Mouse (Mus musculus): ENCODE data around the gene Maf. TPM values are rescaled to one million over a fixed set of nuclear protein-coding genes. Genes with fewer than 3 reads are reported as not detected.
A peak's percentile ranks its signal among the peaks of the same experiment; 100 is the strongest.

The Maf gene
- polyA plus RNA-seq, 1 experiment from 2014 or later: 11.5 TPM

- Histone ChIP-seq H3K27ac (peak overlapping the region; percentile 27; the same call in 1 of the 2 replicates), H3K4me3 (replicated peaks) (no peak overlapping the region), H3K36me3 (no peaks in the 10 kb centered on the region), H3K9ac (no peak overlapping the region), H3K27me3 (replicated peaks) (no peaks in the 10 kb centered on the region), H3K4me1 (replicated peaks) (no peaks in the 10 kb centered on the region), H3K4me2 (replicated peaks) (no peak overlapping the region), H3K9me3 (no peaks in the 10 kb centered on the region)
- WGBS: 45% methylated on average over 5 of the region's 5 CpGs
- ATAC-seq: no peak
Observed at GRCm38 (mm10) chr8:115699151-115699550, 8.4 kb downstream of the Maf start.

GRCm38 (mm10) chr8:115697410-115697809, 10.2 kb downstream of the Maf start:
- Histone ChIP-seq H3K27me3 (replicated peaks) (no peaks in the 10 kb centered on the region), H3K4me3 (replicated peaks) (no peak overlapping the region), H3K9me3 (no peaks in the 10 kb centered on the region), H3K27ac (no peak overlapping the region), H3K36me3 (no peaks in the 10 kb centered on the region), H3K4me1 (replicated peaks) (no peaks in the 10 kb centered on the region), H3K9ac (no peak overlapping the region), H3K4me2 (replicated peaks) (no peak overlapping the region)
- WGBS: 44% methylated on average over 3 of the region's 3 CpGs
- no peak for ATAC-seq

- Histone ChIP-seq H3K4me1 (replicated peaks) (no peaks in the 10 kb centered on the region), H3K4me2 (replicated peaks) (no peak overlapping the region), H3K27ac (no peak overlapping the region), H3K9me3 (no peaks in the 10 kb centered on the region), H3K36me3 (no peaks in the 10 kb centered on the region), H3K27me3 (replicated peaks) (no peaks in the 10 kb centered on the region), H3K9ac (no peak overlapping the region), H3K4me3 (replicated peaks) (no peak overlapping the region)
- ATAC-seq: no peak
- 83% methylated on average over 4 of the region's 4 CpGs for WGBS
Observed at GRCm38 (mm10) chr8:115696661-115697060, 10.9 kb downstream of the Maf start.

- Histone ChIP-seq H3K4me3 (replicated peaks) (no peak overlapping the region), H3K27ac (no peak overlapping the region), H3K27me3 (replicated peaks) (no peaks in the 10 kb centered on the region), H3K36me3 (no peaks in the 10 kb centered on the region), H3K9me3 (no peaks in the 10 kb centered on the region), H3K9ac (no peak overlapping the region), H3K4me2 (replicated peaks) (no peak overlapping the region), H3K4me1 (replicated peaks) (no peaks in the 10 kb centered on the region)
- no peak for ATAC-seq
- WGBS: 73% methylated on average over 9 of the region's 9 CpGs
Observed at GRCm38 (mm10) chr8:115687349-115687748, 20.2 kb downstream of the Maf start.

GRCm38 (mm10) chr8:115683309-115683708, 24.3 kb downstream of the Maf start:
- Histone ChIP-seq H3K27me3 (replicated peaks) (no peaks in the 10 kb centered on the region), H3K4me3 (replicated peaks) (no peak overlapping the region), H3K4me1 (replicated peaks) (no peaks in the 10 kb centered on the region), H3K36me3 (no peaks in the 10 kb centered on the region), H3K4me2 (replicated peaks) (no peak overlapping the region), H3K27ac (no peak overlapping the region), H3K9me3 (no peaks in the 10 kb centered on the region), H3K9ac (no peak overlapping the region)
- no peak for ATAC-seq
- 59% methylated on average over 7 of the region's 7 CpGs for WGBS

GRCm38 (mm10) chr8:115679539-115679938, 28.1 kb downstream of the Maf start:
- no peak overlapping the region for H3K4me3 ChIP-seq (replicated peaks)
- ATAC-seq: no peak
- H3K4me2 ChIP-seq (replicated peaks): no peak overlapping the region
- no peak overlapping the region for H3K27ac ChIP-seq
- no peaks in the 10 kb centered on the region for H3K27me3 ChIP-seq (replicated peaks)
- WGBS: 79% methylated on average over 7 of the region's 7 CpGs
- H3K9ac ChIP-seq: no peak overlapping the region
- H3K4me1 ChIP-seq (replicated peaks): no peaks in the 10 kb centered on the region
- no peaks in the 10 kb centered on the region for H3K36me3 ChIP-seq
- no peaks in the 10 kb centered on the region for H3K9me3 ChIP-seq

- WGBS: 93% methylated on average over 2 of the region's 2 CpGs
- Histone ChIP-seq H3K27ac (no peak overlapping the region), H3K4me3 (replicated peaks) (no peak overlapping the region), H3K9me3 (no peaks in the 10 kb centered on the region), H3K27me3 (replicated peaks) (no peaks in the 10 kb centered on the region), H3K4me2 (replicated peaks) (no peak overlapping the region), H3K4me1 (replicated peaks) (no peaks in the 10 kb centered on the region), H3K9ac (no peak overlapping the region), H3K36me3 (no peaks in the 10 kb centered on the region)
- ATAC-seq: no peak
Observed at GRCm38 (mm10) chr8:115664866-115665265, 42.7 kb downstream of the Maf start.

- Histone ChIP-seq H3K9ac (no peak overlapping the region), H3K27ac (no peak overlapping the region), H3K4me2 (replicated peaks) (no peak overlapping the region), H3K4me3 (replicated peaks) (no peak overlapping the region), H3K36me3 (no peaks in the 10 kb centered on the region), H3K4me1 (replicated peaks) (no peaks in the 10 kb centered on the region), H3K9me3 (no peaks in the 10 kb centered on the region), H3K27me3 (replicated peaks) (no peaks in the 10 kb centered on the region)
- no peak for ATAC-seq
- 54% methylated on average over 3 of the region's 3 CpGs for WGBS
Observed at GRCm38 (mm10) chr8:115650110-115650521, 57.5 kb downstream of the Maf start.

GRCm38 (mm10) chr8:115645139-115645538, 62.5 kb downstream of the Maf start:
- H3K27me3 ChIP-seq (replicated peaks): no peaks in the 10 kb centered on the region
- H3K4me1 ChIP-seq (replicated peaks): no peaks in the 10 kb centered on the region
- WGBS: 77% methylated on average over 1 of the region's 1 CpGs
- no peaks in the 10 kb centered on the region for H3K9me3 ChIP-seq
- ATAC-seq: no peak
- no peak overlapping the region for H3K4me3 ChIP-seq (replicated peaks)
- no peak overlapping the region for H3K27ac ChIP-seq
- H3K36me3 ChIP-seq: no peaks in the 10 kb centered on the region
- H3K9ac ChIP-seq: no peak overlapping the region
- H3K4me2 ChIP-seq (replicated peaks): no peak overlapping the region

GRCm38 (mm10) chr8:115641936-115642335, 65.7 kb downstream of the Maf start:
- Histone ChIP-seq H3K9me3 (no peaks in the 10 kb centered on the region), H3K27ac (no peak overlapping the region), H3K9ac (no peak overlapping the region), H3K27me3 (replicated peaks) (no peaks in the 10 kb centered on the region), H3K4me2 (replicated peaks) (no peak overlapping the region), H3K4me3 (replicated peaks) (no peak overlapping the region), H3K4me1 (replicated peaks) (no peaks in the 10 kb centered on the region), H3K36me3 (no peaks in the 10 kb centered on the region)
- 93% methylated on average over 5 of the region's 5 CpGs for WGBS
- no peak for ATAC-seq

GRCm38 (mm10) chr8:115639951-115640350, 67.6 kb downstream of the Maf start:
- no peak overlapping the region for H3K27ac ChIP-seq
- H3K4me3 ChIP-seq (replicated peaks): no peak overlapping the region
- H3K27me3 ChIP-seq (replicated peaks): no peaks in the 10 kb centered on the region
- H3K9me3 ChIP-seq: no peaks in the 10 kb centered on the region
- 83% methylated on average over 5 of the region's 5 CpGs for WGBS
- H3K36me3 ChIP-seq: no peaks in the 10 kb centered on the region
- H3K4me2 ChIP-seq (replicated peaks): no peak overlapping the region
- no peak for ATAC-seq
- H3K9ac ChIP-seq: no peak overlapping the region
- H3K4me1 ChIP-seq (replicated peaks): no peaks in the 10 kb centered on the region

GRCm38 (mm10) chr8:115636751-115637150, 70.8 kb downstream of the Maf start:
- no peak overlapping the region for H3K4me2 ChIP-seq (replicated peaks)
- no peak overlapping the region for H3K27ac ChIP-seq
- no peak; the same call in 1 of the 2 replicates for ATAC-seq
- H3K9ac ChIP-seq: no peak overlapping the region
- no peaks in the 10 kb centered on the region for H3K36me3 ChIP-seq
- 77% methylated on average over 6 of the region's 6 CpGs for WGBS
- H3K4me3 ChIP-seq (replicated peaks): no peak overlapping the region
- no peaks in the 10 kb centered on the region for H3K4me1 ChIP-seq (replicated peaks)
- H3K27me3 ChIP-seq (replicated peaks): no peaks in the 10 kb centered on the region
- H3K9me3 ChIP-seq: no peaks in the 10 kb centered on the region

Data from intestine, embryonic 15.5 days (tissue).